Mouse (Mus musculus): ENCODE measurements around the gene Olfr589.
"Not testable (repeated sequence)": the region's sequence is repeated elsewhere in the genome, so short reads cannot be mapped to it uniquely, and the experiment has no call there.

Gene Olfr589

GRCm38 (mm10) chr7:103156256-103156655, at the start of gene Olfr589:
Gene Olfr589 (minus strand): TSS chr7:103156356.
- DNase-seq = no peak

- not testable (repeated sequence) for DNase-seq
These were observed 28.3 kb upstream of the Olfr589 start, which contains the start of gene Olfr592 for GRCm38 (mm10) chr7:103184503-103184902. Gene Olfr592 (plus strand): TSS chr7:103184803.

GRCm38 (mm10) chr7:103178240-103178639, 22.1 kb upstream of the Olfr589 start, which contains the start of gene Olfr591:
Gene Olfr591 (minus strand): TSS chr7:103178340.
- DNase-seq = no peak

GRCm38 (mm10) chr7:103169697-103170096, 13.5 kb upstream of the Olfr589 start:
- no peak for DNase-seq

GRCm38 (mm10) chr7:103140579-103140978, 15.6 kb downstream of the Olfr589 start, which contains the start of gene Olfr588-ps1:
Gene Olfr588-ps1 (plus strand): TSS chr7:103140879.
- no peak for DNase-seq

GRCm38 (mm10) chr7:103125538-103125937, 30.6 kb downstream of the Olfr589 start, which contains the start of gene Olfr586:
Gene Olfr586 (minus strand): TSS chr7:103125638.
- DNase-seq = no peak

GRCm38 (mm10) chr7:103119406-103119805, 36.8 kb downstream of the Olfr589 start:
- peak; percentile 8 for DNase-seq

All from liver (tissue).